Mouse (Mus musculus): Measurements from ENCODE around the gene Ank3. TPM values are rescaled to one million over a fixed set of nuclear protein-coding genes. Genes with fewer than 3 reads are reported as not detected.

Gene Ank3
- polyA plus RNA-seq, 1 experiment from 2014 or later, result 24.5 TPM

GRCm38 (mm10) chr10:69897927-69898326, 499.4 kb downstream of the Ank3 start:
- Histone ChIP-seq H3K4me2 (replicated peaks; ENCODE audit: low read depth, low read length) (no peak overlapping the region), H3K27ac (ENCODE audit: low read length) (no peak overlapping the region), H3K9me3 (ENCODE audit: low read length) (no peaks in the 10 kb centered on the region), H3K27me3 (replicated peaks; ENCODE audit: insufficient read depth, low read length) (no peaks in the 10 kb centered on the region), H3K4me3 (ENCODE audit: low read depth, low read length) (no peak overlapping the region), H3K36me3 (ENCODE audit: insufficient read depth, low read length) (no peaks in the 10 kb centered on the region), H3K4me1 (ENCODE audit: insufficient read depth, low read depth, low read length) (no peaks in the 10 kb centered on the region), H3K9ac (replicated peaks; ENCODE audit: low read depth) (no peak overlapping the region)
- no peak for ATAC-seq
- WGBS, result 81% methylated on average over 5 of the region's 5 CpGs
- DNase-seq (ENCODE audit: low spot score), result no peak
- TF ChIP-seq CTCF (IDR thresholded peaks at IDR 0.05) (no peak), EP300 (IDR thresholded peaks at IDR 0.05) (no peak)

GRCm38 (mm10) chr10:69898821-69899220, 500.2 kb downstream of the Ank3 start:
- DNase-seq (ENCODE audit: low spot score), result no peak
- TF ChIP-seq EP300 (IDR thresholded peaks at IDR 0.05) (no peak), CTCF (IDR thresholded peaks at IDR 0.05) (no peak)
- H3K27ac ChIP-seq (ENCODE audit: low read length), result no peak overlapping the region
- no peak overlapping the region for H3K9ac ChIP-seq (replicated peaks; ENCODE audit: low read depth)
- no peak overlapping the region for H3K4me2 ChIP-seq (replicated peaks; ENCODE audit: low read depth, low read length)
- no peaks in the 10 kb centered on the region for H3K27me3 ChIP-seq (replicated peaks; ENCODE audit: insufficient read depth, low read length)
- no peaks in the 10 kb centered on the region for H3K36me3 ChIP-seq (ENCODE audit: insufficient read depth, low read length)
- H3K4me1 ChIP-seq (ENCODE audit: insufficient read depth, low read depth, low read length), result no peaks in the 10 kb centered on the region
- 86% methylated on average over 8 of the region's 8 CpGs for WGBS
- no peak for ATAC-seq
- H3K9me3 ChIP-seq (ENCODE audit: low read length), result no peaks in the 10 kb centered on the region
- no peak overlapping the region for H3K4me3 ChIP-seq (ENCODE audit: low read depth, low read length)

GRCm38 (mm10) chr10:69899788-69900187, 501.2 kb downstream of the Ank3 start:
- TF ChIP-seq CTCF (IDR thresholded peaks at IDR 0.05), result no peak
- no peak for TF ChIP-seq EP300 (IDR thresholded peaks at IDR 0.05)
- DNase-seq (ENCODE audit: low spot score), result no peak
- ATAC-seq, result no peak
- Histone ChIP-seq H3K4me2 (replicated peaks; ENCODE audit: low read depth, low read length) (no peak overlapping the region), H3K9ac (replicated peaks; ENCODE audit: low read depth) (no peak overlapping the region), H3K27me3 (replicated peaks; ENCODE audit: insufficient read depth, low read length) (no peaks in the 10 kb centered on the region), H3K4me1 (ENCODE audit: insufficient read depth, low read depth, low read length) (no peaks in the 10 kb centered on the region), H3K36me3 (ENCODE audit: insufficient read depth, low read length) (no peaks in the 10 kb centered on the region), H3K4me3 (ENCODE audit: low read depth, low read length) (no peak overlapping the region), H3K27ac (ENCODE audit: low read length) (no peak overlapping the region), H3K9me3 (ENCODE audit: low read length) (no peaks in the 10 kb centered on the region)
- WGBS, result 51% methylated on average over 3 of the region's 3 CpGs

- no peaks in the 10 kb centered on the region for H3K36me3 ChIP-seq (ENCODE audit: insufficient read depth, low read length)
- no peak overlapping the region for H3K9ac ChIP-seq (replicated peaks; ENCODE audit: low read depth)
- no peak overlapping the region for H3K27ac ChIP-seq (ENCODE audit: low read length)
- no peak overlapping the region for H3K4me3 ChIP-seq (ENCODE audit: low read depth, low read length)
- WGBS, result 81% methylated on average over 6 of the region's 6 CpGs
- no peak for TF ChIP-seq EP300 (IDR thresholded peaks at IDR 0.05)
- TF ChIP-seq CTCF (IDR thresholded peaks at IDR 0.05), result no peak
- ATAC-seq (no peak), DNase-seq (ENCODE audit: low spot score) (no peak)
- H3K4me2 ChIP-seq (replicated peaks; ENCODE audit: low read depth, low read length), result no peak overlapping the region
- H3K27me3 ChIP-seq (replicated peaks; ENCODE audit: insufficient read depth, low read length), result no peaks in the 10 kb centered on the region
- H3K9me3 ChIP-seq (ENCODE audit: low read length), result no peaks in the 10 kb centered on the region
- no peaks in the 10 kb centered on the region for H3K4me1 ChIP-seq (ENCODE audit: insufficient read depth, low read depth, low read length)
Measured at GRCm38 (mm10) chr10:69902024-69902423, 503.5 kb downstream of the Ank3 start.

GRCm38 (mm10) chr10:69904321-69904720, 505.7 kb downstream of the Ank3 start:
- Histone ChIP-seq H3K9me3 (ENCODE audit: low read length) (no peaks in the 10 kb centered on the region), H3K27ac (ENCODE audit: low read length) (no peak overlapping the region), H3K4me3 (ENCODE audit: low read depth, low read length) (no peak overlapping the region), H3K4me1 (ENCODE audit: insufficient read depth, low read depth, low read length) (no peaks in the 10 kb centered on the region), H3K27me3 (replicated peaks; ENCODE audit: insufficient read depth, low read length) (no peaks in the 10 kb centered on the region), H3K4me2 (replicated peaks; ENCODE audit: low read depth, low read length) (no peak overlapping the region), H3K36me3 (ENCODE audit: insufficient read depth, low read length) (no peaks in the 10 kb centered on the region), H3K9ac (replicated peaks; ENCODE audit: low read depth) (no peak overlapping the region)
- DNase-seq (ENCODE audit: low spot score) (no peak), ATAC-seq (no peak)
- no peak for TF ChIP-seq EP300 (IDR thresholded peaks at IDR 0.05)
- TF ChIP-seq CTCF (IDR thresholded peaks at IDR 0.05), result no peak
- WGBS, result 27% methylated on average over 10 of the region's 10 CpGs

GRCm38 (mm10) chr10:69907795-69908764, 509.5 kb downstream of the Ank3 start:
- TF ChIP-seq CTCF (IDR thresholded peaks at IDR 0.05) (no peak), EP300 (IDR thresholded peaks at IDR 0.05) (no peak)
- Histone ChIP-seq H3K27ac (ENCODE audit: low read length) (no peak overlapping the region), H3K9ac (replicated peaks; ENCODE audit: low read depth) (no peak overlapping the region), H3K36me3 (ENCODE audit: insufficient read depth, low read length) (no peaks in the 10 kb centered on the region), H3K4me3 (ENCODE audit: low read depth, low read length) (no peak overlapping the region), H3K27me3 (replicated peaks; ENCODE audit: insufficient read depth, low read length) (no peaks in the 10 kb centered on the region), H3K4me2 (replicated peaks; ENCODE audit: low read depth, low read length) (no peak overlapping the region), H3K4me1 (ENCODE audit: insufficient read depth, low read depth, low read length) (no peaks in the 10 kb centered on the region), H3K9me3 (ENCODE audit: low read length) (no peaks in the 10 kb centered on the region)
- ATAC-seq (peak; percentile 66), DNase-seq (ENCODE audit: low spot score) (peak; percentile 42)
- 52% methylated on average over 12 of the region's 12 CpGs for WGBS

Data from lung, postnatal 0 days (tissue).